Mouse (Mus musculus): ENCODE measurements around the gene Rbm42.

DNA sequence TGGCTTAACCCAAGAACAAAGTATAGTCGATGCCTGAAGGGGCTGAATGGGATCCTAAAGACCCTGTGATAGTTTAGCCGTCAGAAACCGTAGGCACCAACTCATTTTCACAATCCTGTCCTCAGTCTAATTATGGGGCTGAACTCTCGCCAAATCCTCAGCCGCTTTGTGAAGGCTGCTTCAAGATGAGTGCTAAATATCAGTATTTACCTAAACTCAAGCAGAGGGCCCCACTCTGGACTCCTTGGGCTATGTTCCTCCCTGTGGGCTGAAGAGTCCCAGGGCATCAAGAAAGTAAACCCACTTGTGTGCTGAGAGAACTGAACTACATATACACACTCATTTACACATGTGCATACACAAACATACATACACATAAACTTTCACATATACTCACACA is 53.3 kb downstream of the Rbm42 start:
- TF ChIP-seq CTCF (IDR thresholded peaks at IDR 0.05; ENCODE audit: low read depth, low read length) = no peak
- no peak for TF ChIP-seq POLR2AphosphoS5 (IDR thresholded peaks at IDR 0.05; ENCODE audit: insufficient replicate concordance, low read depth, low read length)
- TF ChIP-seq GATA1 (IDR thresholded peaks at IDR 0.05; ENCODE audit: borderline replicate concordance, low read length) = no peak

All from G1E (cell line).